Mouse (Mus musculus): ENCODE measurements around the gene Gna14. TPM values are rescaled to one million over a fixed set of nuclear protein-coding genes. Genes with fewer than 3 reads are reported as not detected.

Gna14 gene
- total RNA-seq, 2 experiments from 2014 or later: 1.1 to 1.6 TPM

DNA sequence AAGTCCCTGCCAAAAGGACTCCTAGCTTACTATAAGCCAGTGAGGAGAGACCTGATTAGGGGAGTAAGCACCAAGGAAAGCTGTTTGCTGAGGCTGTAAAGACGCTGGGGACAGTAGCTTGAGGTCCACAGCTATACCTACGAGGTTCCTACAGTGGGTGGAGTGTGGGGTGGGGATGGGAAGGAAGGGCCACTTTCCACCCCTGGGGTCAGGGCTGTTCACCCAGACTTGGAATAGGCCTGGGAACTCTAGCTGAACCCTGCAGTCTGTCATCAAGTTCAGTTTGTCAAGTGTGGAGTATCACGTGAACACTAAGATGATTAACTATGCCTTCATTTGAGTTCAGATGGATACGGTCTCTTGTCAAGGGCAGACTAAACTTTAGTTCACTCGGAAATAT is 2.3 kb downstream of the Gna14 start:
- no peak for TF ChIP-seq CTCF (conservative IDR thresholded peaks at IDR 0.05)
- H3K4me3 ChIP-seq: no peak overlapping the region
- no peak overlapping the region for H3K27ac ChIP-seq
- DNase-seq (ENCODE audit: low spot score in 2 of 2): no peak

DNA sequence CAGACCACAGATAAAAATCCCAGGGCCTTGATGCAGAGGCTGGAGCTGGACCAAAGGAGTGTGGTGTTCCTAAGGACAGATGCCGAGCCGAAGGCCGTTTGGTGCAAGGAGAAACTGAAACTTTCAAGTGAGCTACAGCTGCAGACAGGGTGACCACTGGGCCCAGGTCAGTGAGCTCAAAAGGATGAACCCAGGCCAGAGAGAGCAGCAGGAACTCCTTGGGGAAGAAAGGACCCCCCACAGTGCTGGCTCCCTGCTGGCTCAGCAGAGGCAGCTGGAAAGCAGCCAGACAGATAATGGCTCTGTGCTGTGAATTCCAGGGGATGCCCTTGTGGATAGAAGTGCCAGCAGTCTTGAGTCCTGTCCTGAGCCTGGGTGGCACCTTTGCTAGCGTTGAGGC is 3.7 kb downstream of the Gna14 start:
- Histone ChIP-seq H3K27ac (no peak overlapping the region), H3K4me3 (no peak overlapping the region)
- no peak for TF ChIP-seq CTCF (conservative IDR thresholded peaks at IDR 0.05)
- DNase-seq (ENCODE audit: low spot score in 2 of 2): no peak

DNA sequence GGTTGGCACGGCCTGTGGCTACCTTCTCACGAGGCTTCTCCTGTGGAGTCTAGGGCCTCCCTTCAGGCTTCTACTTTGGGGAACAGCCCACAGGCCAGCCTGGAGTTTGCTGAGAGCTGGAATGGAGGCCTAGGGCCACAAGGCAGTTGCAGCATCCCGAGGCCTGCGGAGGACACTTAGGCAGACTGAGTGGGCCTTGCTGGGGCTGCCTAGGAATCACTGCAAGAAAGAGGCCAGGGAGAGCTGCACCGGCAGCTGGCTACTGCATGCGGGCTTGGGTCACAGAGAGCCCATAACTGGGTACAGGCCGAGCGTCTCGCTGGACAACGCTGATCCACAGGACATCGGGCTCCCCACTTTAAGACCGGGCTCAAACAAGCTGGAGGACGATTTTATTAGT is 4.3 kb downstream of the Gna14 start:
- TF ChIP-seq CTCF (conservative IDR thresholded peaks at IDR 0.05): no peak
- H3K4me3 ChIP-seq: no peak overlapping the region

DNA sequence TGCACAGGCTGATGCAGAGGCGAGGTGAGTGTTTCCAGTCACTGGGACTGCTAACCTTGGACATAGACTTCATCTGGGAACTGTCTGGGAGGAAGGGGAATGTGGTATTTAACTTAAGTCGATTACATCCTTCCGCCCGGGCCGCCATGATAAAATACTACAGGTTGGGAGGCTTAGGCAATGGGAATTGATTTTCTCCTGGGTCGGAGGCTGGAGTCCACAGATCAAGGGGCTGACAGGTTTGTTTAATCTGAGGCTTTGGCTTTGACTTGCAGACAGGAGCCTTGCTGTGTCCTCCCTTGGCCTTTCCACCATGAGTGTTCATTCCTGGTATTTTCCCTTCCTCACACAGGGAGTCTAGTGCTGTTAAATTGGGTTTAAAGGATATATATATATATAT is 5.8 kb downstream of the Gna14 start:
- H3K27ac ChIP-seq: no peak overlapping the region
- no peak overlapping the region for H3K4me3 ChIP-seq
- TF ChIP-seq CTCF (conservative IDR thresholded peaks at IDR 0.05): no peak
- DNase-seq (ENCODE audit: low spot score in 2 of 2): no peak

More for the DNA sequence above, 4.3 kb downstream of the Gna14 start:
- no peak overlapping the region for H3K27ac ChIP-seq
- DNase-seq (ENCODE audit: low spot score in 2 of 2): no peak

DNA sequence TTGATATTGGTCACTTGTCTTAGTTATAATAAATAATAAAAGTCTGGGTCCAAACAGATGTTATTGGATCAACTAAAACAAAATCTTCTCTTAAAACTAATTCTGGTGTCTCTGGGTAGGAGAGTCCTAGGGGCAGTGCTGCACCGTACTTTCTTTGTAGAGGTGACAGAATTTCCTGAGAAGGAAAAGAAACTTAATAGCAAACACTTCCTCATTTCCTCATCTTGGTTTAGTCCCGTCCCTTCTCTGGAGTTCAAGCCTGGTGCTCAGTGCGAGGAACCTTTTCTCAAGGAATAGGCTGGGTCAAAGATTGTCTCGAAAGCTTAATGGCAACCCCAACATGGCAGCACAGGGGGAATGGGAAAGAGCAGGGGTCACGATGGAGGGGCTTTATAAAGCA is 7.8 kb downstream of the Gna14 start:
- H3K27ac ChIP-seq: no peak overlapping the region
- no peak for DNase-seq (ENCODE audit: low spot score in 2 of 2)
- H3K4me3 ChIP-seq: no peak overlapping the region
- no peak for TF ChIP-seq CTCF (conservative IDR thresholded peaks at IDR 0.05)

DNA sequence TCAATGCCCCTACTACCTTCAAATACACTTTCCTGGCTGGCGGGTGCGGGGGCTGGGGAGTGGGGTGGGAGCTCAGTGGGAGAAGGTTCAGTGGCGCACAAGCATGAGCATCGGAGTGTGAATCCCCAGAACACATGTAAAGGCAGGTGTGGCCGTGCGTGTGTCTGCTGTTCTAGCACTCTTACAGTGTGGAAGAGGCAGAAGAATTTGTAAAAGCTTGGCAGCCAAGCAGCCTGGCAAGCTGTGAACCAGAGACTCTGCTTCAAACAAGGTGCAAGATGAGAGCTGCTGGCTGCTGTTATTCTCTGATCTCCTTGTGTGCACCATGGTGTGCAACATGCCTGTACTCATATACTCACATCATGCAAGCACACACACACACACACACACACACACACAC is 11.1 kb downstream of the Gna14 start:
- no peak for DNase-seq (ENCODE audit: low spot score in 2 of 2)
- Histone ChIP-seq H3K27ac (no peak overlapping the region), H3K4me3 (no peak overlapping the region)
- TF ChIP-seq CTCF (conservative IDR thresholded peaks at IDR 0.05): no peak

DNA sequence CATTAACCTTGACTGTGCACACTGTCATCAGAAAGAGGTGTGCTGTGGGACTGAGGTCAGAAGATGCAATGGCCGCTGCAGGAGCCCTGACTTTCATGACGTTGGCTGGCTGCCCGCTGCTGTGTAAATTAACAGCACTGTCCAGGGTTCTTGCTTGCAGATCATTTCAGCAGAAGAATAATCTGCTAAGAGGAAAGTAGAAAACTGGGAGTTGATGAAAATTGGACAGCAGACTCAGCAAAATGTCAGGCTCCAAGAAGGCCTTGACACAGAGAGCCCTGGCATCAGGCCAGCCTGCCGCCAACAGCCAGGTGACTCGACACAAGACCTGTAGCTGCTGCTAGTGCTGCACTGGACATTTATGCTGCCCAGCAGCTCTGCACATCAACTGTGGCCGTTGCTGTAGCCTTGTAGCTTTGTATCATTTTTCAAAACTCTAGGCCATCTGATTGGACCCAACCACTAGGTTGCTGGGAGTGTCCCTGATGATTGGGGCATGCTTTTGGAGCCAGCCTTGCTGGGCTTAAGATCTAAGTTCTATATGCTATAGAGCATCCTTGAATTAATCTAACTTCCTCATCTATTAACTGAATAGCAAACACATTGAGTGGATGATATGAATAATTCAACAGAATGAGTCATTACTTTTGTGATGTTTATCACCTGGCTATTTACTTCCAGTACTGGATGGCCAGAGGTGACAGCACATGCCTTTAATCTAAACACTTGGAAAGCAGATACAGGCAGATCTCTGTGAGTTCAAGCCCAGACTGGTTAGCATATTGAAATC is 12.5 kb downstream of the Gna14 start:
- no peak overlapping the region for H3K4me3 ChIP-seq
- no peak for TF ChIP-seq CTCF (conservative IDR thresholded peaks at IDR 0.05)
- no peak overlapping the region for H3K27ac ChIP-seq
- DNase-seq (ENCODE audit: low spot score in 2 of 2): no peak

DNA sequence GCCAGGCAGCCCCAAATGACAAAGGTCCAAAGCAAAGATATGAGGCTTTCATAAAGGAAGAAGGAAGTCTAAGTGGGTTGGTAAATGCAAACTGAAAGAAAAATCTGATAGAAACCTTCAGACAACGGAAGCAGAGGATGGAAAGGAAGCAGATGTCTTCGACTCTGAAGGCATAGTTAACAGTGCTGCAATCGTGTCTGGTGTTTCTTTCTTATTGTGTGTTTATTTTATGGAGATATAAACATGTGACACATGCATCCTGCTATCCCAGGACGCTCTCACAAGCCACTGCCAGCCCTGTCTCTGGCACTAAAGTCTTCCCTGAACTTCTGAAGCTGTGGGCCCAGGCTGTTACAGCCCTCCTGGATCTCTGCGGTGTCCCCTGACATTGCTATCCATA is 13.2 kb downstream of the Gna14 start:
- DNase-seq (ENCODE audit: low spot score in 2 of 2): no peak
- no peak overlapping the region for H3K27ac ChIP-seq
- TF ChIP-seq CTCF (conservative IDR thresholded peaks at IDR 0.05): no peak

DNA sequence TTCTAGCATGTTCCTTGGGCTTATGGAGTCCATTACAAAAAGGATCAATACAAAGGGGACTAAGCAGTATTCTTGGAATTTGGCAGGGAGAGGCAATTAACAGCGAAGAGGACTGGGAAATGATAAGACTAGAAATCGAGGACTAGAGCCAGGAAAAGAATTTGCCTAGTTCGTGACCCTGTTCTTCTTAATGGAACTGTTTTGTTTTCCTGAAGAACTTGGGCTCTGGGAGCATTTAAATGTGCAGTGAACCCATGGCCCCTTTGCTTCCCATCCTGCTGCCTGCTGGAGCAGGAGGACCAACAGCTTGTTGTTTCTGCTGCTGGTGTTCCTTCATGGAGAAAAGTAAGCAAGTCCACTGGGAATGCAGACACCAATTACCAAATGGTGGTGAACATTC is 15.3 kb downstream of the Gna14 start:
- Histone ChIP-seq H3K4me3 (no peak overlapping the region), H3K27ac (no peak overlapping the region)
- no peak for TF ChIP-seq CTCF (conservative IDR thresholded peaks at IDR 0.05)
- DNase-seq (ENCODE audit: low spot score in 2 of 2): no peak

More for the DNA sequence above, 13.2 kb downstream of the Gna14 start:
- H3K4me3 ChIP-seq: no peak overlapping the region

DNA sequence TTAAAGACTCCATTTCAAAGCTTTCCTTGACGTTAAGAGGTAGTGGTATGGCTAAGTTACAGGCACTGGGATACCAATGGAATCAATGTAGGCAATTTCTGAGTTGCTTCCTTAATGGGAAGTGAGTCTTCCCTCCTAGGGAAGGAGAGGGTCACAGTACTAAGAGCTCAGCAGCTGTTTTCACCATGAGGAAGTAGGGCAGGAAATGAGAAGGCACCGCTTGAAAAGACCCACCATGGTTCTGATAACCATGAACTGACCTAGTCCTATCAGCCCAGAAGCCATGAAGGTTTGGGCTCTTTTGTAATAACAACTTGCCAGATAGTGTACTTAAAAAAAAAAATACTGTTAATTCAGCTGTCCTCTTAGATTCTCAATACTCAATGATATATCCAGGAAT is 20.6 kb downstream of the Gna14 start:
- Histone ChIP-seq H3K4me3 (no peak overlapping the region), H3K27ac (no peak overlapping the region)
- no peak for DNase-seq (ENCODE audit: low spot score in 2 of 2)
- no peak for TF ChIP-seq CTCF (conservative IDR thresholded peaks at IDR 0.05)

DNA sequence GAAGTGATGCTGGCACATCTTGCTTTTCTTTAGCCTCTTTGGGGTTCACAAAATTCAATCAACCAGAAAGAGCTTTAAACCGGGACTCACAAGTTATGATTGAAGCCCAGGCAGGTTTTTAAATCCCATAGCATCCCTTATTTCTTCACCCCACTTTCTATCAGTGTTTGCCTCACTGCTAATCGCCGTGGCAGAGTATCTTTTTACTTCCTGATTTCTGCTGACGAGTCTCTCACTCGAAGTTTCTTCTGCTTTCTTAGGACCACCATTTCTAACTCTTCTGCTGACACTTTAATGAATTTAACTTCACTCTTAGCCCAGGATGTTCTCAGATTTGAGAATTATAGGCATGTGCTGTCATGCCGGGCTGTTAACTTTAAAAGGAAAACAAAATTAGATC is 21.6 kb downstream of the Gna14 start:
- H3K4me3 ChIP-seq: no peak overlapping the region
- DNase-seq (ENCODE audit: low spot score in 2 of 2): no peak
- no peak for TF ChIP-seq CTCF (conservative IDR thresholded peaks at IDR 0.05)

DNA sequence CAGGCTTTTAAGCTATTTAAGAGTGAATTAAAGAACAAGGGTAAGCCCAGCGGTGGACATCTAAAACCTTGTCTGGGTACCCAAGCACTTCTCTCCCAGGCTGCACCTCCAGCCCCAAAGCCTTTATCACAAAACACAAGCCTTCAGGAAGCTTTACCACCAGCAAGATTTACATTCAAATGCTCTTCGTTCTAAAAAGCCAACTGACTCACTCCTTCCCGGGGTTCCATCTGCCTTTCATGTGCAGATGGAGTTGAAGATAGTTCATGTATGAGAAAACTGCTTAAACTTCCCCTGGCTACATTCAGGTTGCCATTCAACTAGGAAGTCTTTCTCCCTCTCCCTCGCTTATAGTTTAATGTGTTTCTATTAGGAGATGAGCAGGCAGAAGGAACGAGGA is 23.8 kb downstream of the Gna14 start:
- Histone ChIP-seq H3K4me3 (no peak overlapping the region), H3K27ac (no peak overlapping the region)
- no peak for TF ChIP-seq CTCF (conservative IDR thresholded peaks at IDR 0.05)
- DNase-seq (ENCODE audit: low spot score in 2 of 2): no peak

More for the DNA sequence above, 21.6 kb downstream of the Gna14 start:
- H3K27ac ChIP-seq: no peak overlapping the region

DNA sequence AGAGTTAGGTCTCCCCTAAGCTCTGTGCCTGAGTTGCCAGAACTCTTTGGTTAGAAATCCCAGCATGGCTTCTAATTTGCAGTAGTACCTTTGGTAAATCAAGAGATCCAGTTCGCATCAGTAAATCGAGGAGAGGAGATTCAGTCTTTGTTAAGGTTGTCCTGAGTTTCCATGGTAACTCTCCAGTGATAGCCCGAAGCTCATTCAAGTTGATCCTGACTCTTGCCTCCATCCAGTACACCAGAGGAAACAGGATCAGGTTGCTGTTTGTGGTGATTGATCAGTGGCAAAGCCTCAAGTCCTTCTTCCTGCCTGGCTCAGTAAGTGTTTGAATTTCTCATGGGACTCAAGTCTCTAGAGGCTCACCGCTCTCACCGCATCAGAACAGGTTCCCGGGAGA is 24.7 kb downstream of the Gna14 start:
- DNase-seq (ENCODE audit: low spot score in 2 of 2): no peak
- TF ChIP-seq CTCF (conservative IDR thresholded peaks at IDR 0.05): no peak
- Histone ChIP-seq H3K27ac (no peak overlapping the region), H3K4me3 (no peak overlapping the region)

DNA sequence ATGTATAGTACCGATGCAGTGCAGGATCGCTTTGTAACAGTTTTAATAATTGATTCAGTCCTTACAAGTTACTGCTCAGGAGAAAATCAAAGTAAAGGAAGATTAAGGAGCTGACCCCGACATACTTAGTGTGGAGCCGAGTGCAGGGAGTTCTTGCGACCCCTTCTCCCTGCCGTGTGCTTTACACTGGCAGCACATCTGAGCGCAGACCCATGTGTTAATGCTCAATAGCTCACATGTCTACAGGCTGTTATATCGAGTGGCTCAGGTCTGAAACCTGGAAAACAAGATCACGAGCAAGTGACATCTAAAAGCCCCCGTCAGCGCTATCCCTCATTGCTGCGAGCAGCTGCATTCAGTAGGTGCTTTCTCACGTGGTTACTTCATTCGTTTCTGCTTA is 25.3 kb downstream of the Gna14 start:
- Histone ChIP-seq H3K27ac (no peak overlapping the region), H3K4me3 (no peak overlapping the region)
- no peak for DNase-seq (ENCODE audit: low spot score in 2 of 2)
- no peak for TF ChIP-seq CTCF (conservative IDR thresholded peaks at IDR 0.05)
